Mouse (Mus musculus) ES-Bruce4 (cell line): ENCODE measurements around the gene Crmp1.

Experiments
- CTCF ChIP-seq: IDR thresholded peaks from one replicate; pipeline ENCODE4 v1.8.1; 2011; ENCODE audit warnings: low read depth, low read length
- EP300 ChIP-seq: IDR thresholded peaks from 2 replicates; pipeline ENCODE4 v1.6.1; 2011; ENCODE audit warnings: low read depth, low read length; ENCODE audit not compliant: insufficient read depth

DNA sequence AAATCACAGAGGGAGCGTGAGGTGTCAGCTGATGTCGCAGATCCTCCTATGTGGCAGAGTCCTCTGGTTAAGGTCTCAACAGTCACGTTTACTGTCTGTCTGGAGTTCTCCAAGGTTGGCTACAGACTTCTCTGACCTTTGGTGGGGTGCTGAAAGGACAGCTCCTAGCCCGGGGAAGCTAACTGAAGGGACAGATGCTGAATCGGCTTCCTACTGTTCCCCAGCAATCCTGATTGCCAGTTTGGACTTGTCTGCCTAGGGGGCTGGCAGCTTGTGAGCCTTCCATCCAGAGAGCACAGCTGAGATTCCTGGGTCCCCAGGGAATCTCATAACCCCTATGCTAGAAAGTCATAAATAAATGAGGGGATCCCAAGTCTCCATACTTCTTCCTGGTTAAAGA, 1.2 kb upstream of the Crmp1 start:
- TF ChIP-seq EP300, result 0 out of 2 replicates have a peak, but pooled peaks have one; percentile 15
- TF ChIP-seq CTCF, result no peak
